Mouse (Mus musculus) intestine, embryonic 16.5 days (tissue): ENCODE results near the gene 1810062G17Rik. TPM values are rescaled to one million over a fixed set of nuclear protein-coding genes. Genes with fewer than 3 reads are reported as not detected.

Source experiments
- ATAC-seq: fragments of 200-750 bp; cut with Nextera tagmentation; 2 replicates; pipeline ENCODE4 v1.8.0; 2017; ENCODE audit warnings: moderate TSS enrichment, moderate library complexity
- H3K27ac ChIP-seq: fragments of 300-500 bp; sonication (generic); 2 replicates; pipeline ENCODE4 v1.5.1; 2014; ENCODE audit warnings: mild to moderate bottlenecking, low read length
- H3K27me3 ChIP-seq: fragments of 300-500 bp; sonication (generic); replicated peaks from 2 replicates; pipeline ENCODE4 v1.6.1; 2014; ENCODE audit warnings: low read length, control low read depth, mixed read lengths; ENCODE audit not compliant: control insufficient read depth, insufficient read depth
- H3K36me3 ChIP-seq: fragments of 300-500 bp; sonication (generic); 2 replicates; pipeline ENCODE4 v1.6.1; 2014; ENCODE audit warnings: low read length, control low read depth; ENCODE audit not compliant: control insufficient read depth, insufficient read depth
- H3K4me1 ChIP-seq: fragments of 300-500 bp; sonication (generic); 2 replicates; pipeline ENCODE4 v1.6.1; 2014; ENCODE audit warnings: low read length, control low read depth, mixed read lengths; ENCODE audit not compliant: control insufficient read depth, insufficient read depth
- H3K4me2 ChIP-seq: fragments of 300-500 bp; sonication (generic); 2 replicates; pipeline ENCODE4 v1.6.1; 2014; ENCODE audit warnings: low read depth, low read length, control low read depth
- H3K4me3 ChIP-seq: fragments of 300-500 bp; sonication (generic); 2 replicates; pipeline ENCODE4 v1.5.1; 2014; ENCODE audit warnings: mild to moderate bottlenecking, low read length
- H3K9ac ChIP-seq: fragments of 300-500 bp; sonication (generic); 2 replicates; pipeline ENCODE4 v1.6.1; 2014; ENCODE audit warnings: low read depth, low read length
- H3K9me3 ChIP-seq: fragments of 300-500 bp; sonication (generic); 2 replicates; pipeline ENCODE4 v1.6.1; 2016; ENCODE audit warnings: low read length, control low read depth; ENCODE audit not compliant: control insufficient read depth
- WGBS: fragments of 180-500 bp; shearing (Covaris S2); extraction: QIAGEN DNeasy Blood & Tissue Kit; methylation state at CpG from one replicate; pipeline ENCODE4 v1.1.7; 2014; 5-methylcytosine and 5-hydroxymethylcytosine counted together
- polyA plus RNA-seq: library from polyadenylated mRNA; unstranded; fragments of >200 nt; fragmentation: Nextera tagmentation; extraction: Ambion mirVana; gene quantifications from 2 replicates; pipeline ENCODE4 v1.2.1, GENCODE M21; 2015

1810062G17Rik gene
- polyA plus RNA-seq, 1 experiment from 2014 or later = 2.3 TPM

GRCm38 (mm10) chr3:36511491-36511890, 35.8 kb downstream of the 1810062G17Rik start:
- Histone ChIP-seq H3K4me1 (no peaks in the 10 kb centered on the region), H3K9me3 (no peaks in the 10 kb centered on the region), H3K27me3 (no peaks in the 10 kb centered on the region), H3K4me3 (no peak overlapping the region), H3K4me2 (no peak overlapping the region), H3K36me3 (no peaks in the 10 kb centered on the region), H3K27ac (no peak overlapping the region), H3K9ac (no peak overlapping the region)
- 76% methylated on average over 6 of the region's 6 CpGs for WGBS
- peak; percentile 92 for ATAC-seq

DNA sequence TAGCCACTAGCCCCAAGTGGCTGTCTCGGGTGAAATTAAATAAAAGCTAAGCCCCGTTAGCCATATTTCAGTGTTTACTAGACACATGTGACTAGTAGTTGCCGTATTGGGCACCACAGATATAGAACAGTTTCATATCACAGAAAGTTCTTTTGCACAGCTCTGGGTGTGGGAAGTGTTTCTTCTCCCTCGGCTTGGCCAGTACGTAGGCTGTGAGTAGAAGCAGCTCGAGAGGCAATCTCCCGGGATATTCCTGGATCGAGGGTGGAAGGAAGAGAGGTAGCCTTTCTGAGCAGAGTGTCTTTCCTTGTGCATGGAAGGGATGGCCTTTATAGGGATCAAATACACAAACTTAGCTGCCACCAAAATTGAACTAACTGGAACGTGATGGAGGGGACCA, 40.5 kb downstream of the 1810062G17Rik start:
- H3K27me3 ChIP-seq = peaks cover 4% of the 10 kb centered on the region; the same call in 1 of the 2 replicates
- no peak overlapping the region for H3K27ac ChIP-seq
- no peaks in the 10 kb centered on the region for H3K4me1 ChIP-seq
- no peak overlapping the region for H3K4me3 ChIP-seq
- no peaks in the 10 kb centered on the region for H3K36me3 ChIP-seq
- H3K4me2 ChIP-seq = no peak overlapping the region
- no peak overlapping the region for H3K9ac ChIP-seq
- no peaks in the 10 kb centered on the region for H3K9me3 ChIP-seq
- ATAC-seq = no peak
- 84% methylated on average over 9 of the region's 9 CpGs for whole genome bisulfite sequencing

DNA sequence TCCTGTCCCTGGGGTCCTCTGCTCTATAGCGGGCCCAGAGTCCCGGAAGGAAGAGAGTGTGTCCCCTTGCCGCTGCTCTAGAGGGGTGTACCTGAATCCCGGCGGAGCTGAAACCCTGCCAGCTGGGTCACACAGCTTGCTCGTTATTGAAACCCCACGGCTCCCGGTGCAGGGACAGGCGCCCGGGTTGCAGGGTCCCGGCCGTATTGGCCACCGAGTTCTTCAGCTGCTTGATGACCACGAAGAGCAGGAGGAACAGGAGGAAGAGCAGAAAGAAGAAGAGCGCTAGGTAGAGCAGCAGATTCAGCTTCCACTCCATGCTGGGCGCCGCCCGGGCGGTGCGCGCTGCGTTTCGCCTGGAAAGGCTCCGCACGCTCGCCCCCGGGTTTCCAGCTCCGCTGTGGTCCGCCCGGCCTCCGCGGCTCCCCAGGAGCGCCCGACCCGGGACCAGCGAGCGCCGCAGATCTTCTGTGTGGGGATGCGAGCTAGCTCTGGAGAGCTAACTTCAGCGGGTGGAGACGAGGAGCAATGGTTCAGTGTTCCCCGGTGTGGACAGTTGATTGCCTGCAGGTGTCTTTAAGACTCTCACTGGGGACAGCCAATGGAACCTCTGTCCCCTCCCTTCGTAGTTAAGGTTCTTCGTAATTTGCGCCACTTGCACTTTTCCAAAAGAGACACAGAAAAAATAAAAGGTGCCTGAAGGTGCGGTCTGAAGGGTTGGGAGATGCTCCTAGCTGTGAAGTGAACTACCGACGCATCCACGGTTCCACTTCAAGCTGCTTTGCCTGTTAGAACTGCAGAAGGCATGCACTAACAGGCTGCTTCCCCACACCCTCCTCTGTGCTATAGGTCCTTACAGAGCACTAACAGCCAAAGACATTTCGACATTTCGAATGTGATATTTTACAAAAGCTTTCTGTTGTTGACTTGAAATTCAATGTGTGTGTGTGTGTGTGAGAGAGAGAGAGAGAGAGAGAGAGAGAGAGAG, 45.6 kb downstream of the 1810062G17Rik start, which contains the start of gene Gm11549:
Gm11549 (minus strand) TSS at position 741 of the 988 bp plus-strand sequence.
- peak; percentile 82 for ATAC-seq
- Histone ChIP-seq H3K4me1 (no peaks in the 10 kb centered on the region), H3K9ac (peak within 1 kb of the TSS; percentile 61), H3K4me2 (peak within 1 kb of the TSS; percentile 98), H3K9me3 (no peaks in the 10 kb centered on the region), H3K27ac (no peak within 1 kb of the TSS), H3K27me3 (peaks cover 12% of the 10 kb centered on the region; the same call in 1 of the 2 replicates), H3K36me3 (no peaks in the 10 kb centered on the region), H3K4me3 (peak within 1 kb of the TSS; percentile 61)
- under 1% methylated on average over 51 of the region's 51 CpGs for WGBS

- H3K4me1 ChIP-seq = no peaks in the 10 kb centered on the region
- H3K36me3 ChIP-seq = no peaks in the 10 kb centered on the region
- H3K27ac ChIP-seq = no peak overlapping the region
- ATAC-seq = no peak
- H3K9me3 ChIP-seq = no peaks in the 10 kb centered on the region
- no peak overlapping the region for H3K4me3 ChIP-seq
- peaks cover 12% of the 10 kb centered on the region; the same call in 1 of the 2 replicates for H3K27me3 ChIP-seq
- no peak overlapping the region for H3K4me2 ChIP-seq
- 16% methylated on average over 4 of the region's 4 CpGs for WGBS
- H3K9ac ChIP-seq = no peak overlapping the region
Measured at GRCm38 (mm10) chr3:36522137-36522536, 46.4 kb downstream of the 1810062G17Rik start.

GRCm38 (mm10) chr3:36524466-36524865, 48.7 kb downstream of the 1810062G17Rik start:
- H3K9ac ChIP-seq = no peak overlapping the region

GRCm38 (mm10) chr3:36530345-36530744, 54.6 kb downstream of the 1810062G17Rik start:
- WGBS = 87% methylated on average over 6 of the region's 6 CpGs
- no peaks in the 10 kb centered on the region for H3K36me3 ChIP-seq
- H3K27me3 ChIP-seq = no peaks in the 10 kb centered on the region
- no peak overlapping the region for H3K4me2 ChIP-seq
- H3K9ac ChIP-seq = no peak overlapping the region
- no peak for ATAC-seq
- H3K4me1 ChIP-seq = peaks cover 9% of the 10 kb centered on the region
- H3K9me3 ChIP-seq = 0 out of 2 replicates have a peak, but pooled peaks cover 9% of the 10 kb centered on the region
- no peak overlapping the region for H3K27ac ChIP-seq
- H3K4me3 ChIP-seq = no peak overlapping the region

More at GRCm38 (mm10) chr3:36524466-36524865, 48.7 kb downstream of the 1810062G17Rik start:
- Histone ChIP-seq H3K4me1 (no peaks in the 10 kb centered on the region), H3K9me3 (no peaks in the 10 kb centered on the region), H3K4me3 (no peak overlapping the region), H3K27me3 (peaks cover 12% of the 10 kb centered on the region; the same call in 1 of the 2 replicates), H3K4me2 (no peak overlapping the region), H3K27ac (no peak overlapping the region), H3K36me3 (no peaks in the 10 kb centered on the region)
- no peak for ATAC-seq
- 63% methylated on average over 3 of the region's 3 CpGs for WGBS

GRCm38 (mm10) chr3:36530781-36531180, 55.0 kb downstream of the 1810062G17Rik start:
- Histone ChIP-seq H3K9me3 (0 out of 2 replicates have a peak, but pooled peaks cover 9% of the 10 kb centered on the region), H3K36me3 (no peaks in the 10 kb centered on the region), H3K27ac (no peak overlapping the region), H3K4me2 (no peak overlapping the region), H3K4me1 (peaks cover 9% of the 10 kb centered on the region), H3K9ac (no peak overlapping the region), H3K4me3 (no peak overlapping the region), H3K27me3 (no peaks in the 10 kb centered on the region)
- no peak for ATAC-seq
- 90% methylated on average over 5 of the region's 5 CpGs for WGBS

DNA sequence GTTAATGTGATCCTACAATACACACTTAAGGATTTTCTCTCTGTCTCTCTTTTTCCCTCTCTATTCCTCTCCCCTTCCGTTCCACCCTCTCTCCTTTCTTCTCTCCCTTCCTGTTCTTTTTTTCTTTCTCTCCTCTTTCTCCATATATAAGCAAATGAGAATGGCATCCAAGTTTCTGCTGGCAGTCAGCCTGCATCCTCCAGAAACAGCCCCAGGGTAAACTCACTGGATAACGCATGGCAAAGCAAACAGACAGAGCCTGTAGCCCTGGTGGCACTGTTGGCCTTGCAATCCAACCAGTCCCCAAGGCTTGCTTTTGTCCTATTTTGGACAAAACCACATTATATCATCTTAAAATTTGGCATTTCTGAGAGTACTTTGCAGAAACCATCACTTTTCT, 55.5 kb downstream of the 1810062G17Rik start:
- Histone ChIP-seq H3K27ac (no peak overlapping the region), H3K9me3 (0 out of 2 replicates have a peak, but pooled peaks cover 9% of the 10 kb centered on the region), H3K27me3 (no peaks in the 10 kb centered on the region), H3K36me3 (no peaks in the 10 kb centered on the region), H3K4me3 (no peak overlapping the region), H3K9ac (no peak overlapping the region), H3K4me1 (peaks cover 9% of the 10 kb centered on the region), H3K4me2 (no peak overlapping the region)
- 52% methylated on average over 2 of the region's 2 CpGs for WGBS
- no peak for ATAC-seq
